Mouse (Mus musculus): ENCODE measurements around the gene Erp44.
A peak's percentile ranks its signal among the peaks of the same experiment; 100 is the strongest.

Gene Erp44

DNA sequence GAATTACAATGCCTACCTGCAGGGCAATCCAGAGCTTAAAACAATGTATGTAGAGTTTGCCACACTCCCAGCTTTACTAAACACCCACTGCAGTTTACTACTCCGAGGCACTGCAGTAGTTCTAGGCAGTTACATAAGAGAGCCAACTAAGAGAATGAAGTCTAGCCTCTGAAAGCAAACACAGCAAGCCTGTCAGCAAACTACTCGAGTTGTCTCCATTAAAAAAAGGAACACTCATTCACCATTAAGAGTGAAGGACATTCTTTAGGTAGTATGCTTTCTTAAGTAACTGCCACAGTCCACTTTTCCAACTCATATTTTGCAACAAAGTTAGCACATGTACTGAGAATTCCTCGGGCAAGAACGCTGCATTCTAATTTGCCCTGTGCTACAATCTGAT, 40.3 kb downstream of the Erp44 start:
- peak; percentile 62 for DNase-seq (ENCODE audit: extremely low read depth, low read depth, low spot score)

- DNase-seq (ENCODE audit: extremely low read depth, low read depth, low spot score) = peak; percentile 79
Measured at GRCm38 (mm10) chr4:48236721-48237120, 42.6 kb downstream of the Erp44 start.

DNA sequence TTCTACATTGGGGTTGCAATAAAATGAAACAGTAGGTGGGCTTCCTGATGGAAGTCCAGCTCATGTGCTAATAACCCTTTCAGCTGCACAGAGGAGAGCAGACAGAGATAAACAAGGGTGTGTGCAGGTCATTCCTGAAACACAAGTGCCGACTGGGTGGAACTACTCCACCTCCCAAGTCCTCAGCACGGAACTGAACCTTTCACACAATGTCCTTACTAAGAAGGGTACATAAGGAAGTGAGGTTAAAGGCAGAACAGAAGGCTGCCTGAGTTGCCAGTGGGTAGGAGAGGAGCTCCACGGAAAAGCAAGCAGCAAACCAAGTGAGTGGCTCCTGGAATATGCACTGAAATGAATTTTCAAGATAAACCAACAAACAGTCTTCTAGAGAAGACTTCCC, 52.6 kb downstream of the Erp44 start:
- DNase-seq (ENCODE audit: extremely low read depth, low read depth, low spot score) = no peak

- no peak for DNase-seq (ENCODE audit: extremely low read depth, low read depth, low spot score)
Measured at GRCm38 (mm10) chr4:48225604-48226003, 53.8 kb downstream of the Erp44 start.

DNA sequence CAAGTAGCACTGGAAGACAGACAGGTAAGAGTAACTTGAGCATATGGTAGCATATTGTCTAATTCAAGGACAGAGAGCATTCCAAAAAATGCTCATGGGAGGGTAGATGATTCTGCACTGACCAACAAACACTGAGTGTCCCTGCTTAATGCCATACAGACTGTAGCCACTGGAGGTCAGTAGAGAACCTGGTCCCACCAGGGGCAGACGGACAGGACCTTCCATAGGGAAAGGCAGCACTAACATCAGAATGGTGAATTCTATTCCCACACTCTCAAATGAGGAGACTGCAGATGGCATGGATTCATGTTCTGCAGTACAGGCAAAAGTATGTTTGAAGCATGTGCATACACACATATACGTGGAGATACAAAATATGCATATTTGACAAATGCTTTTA, 54.2 kb downstream of the Erp44 start:
- no peak for DNase-seq (ENCODE audit: extremely low read depth, low read depth, low spot score)

DNA sequence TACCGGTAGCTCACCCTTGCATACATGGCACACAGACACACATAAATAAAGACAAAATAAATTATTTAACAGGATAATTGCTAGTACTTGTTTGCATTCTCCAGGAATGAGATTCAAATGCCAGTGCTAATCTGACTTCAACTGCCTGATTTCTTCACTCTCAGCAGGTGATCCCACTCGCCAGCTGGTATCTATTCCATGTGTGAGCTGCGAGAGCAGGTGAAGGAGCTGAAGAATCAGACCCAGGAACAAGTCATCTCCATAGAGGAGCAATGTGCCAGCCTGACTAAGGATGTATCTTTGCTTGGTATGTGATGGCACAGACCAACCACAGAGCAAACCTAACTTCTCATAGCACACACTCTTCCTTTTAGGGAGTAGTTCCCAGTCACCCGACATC, 75.8 kb downstream of the Erp44 start:
- no peak for DNase-seq (ENCODE audit: extremely low read depth, low read depth, low spot score)

DNA sequence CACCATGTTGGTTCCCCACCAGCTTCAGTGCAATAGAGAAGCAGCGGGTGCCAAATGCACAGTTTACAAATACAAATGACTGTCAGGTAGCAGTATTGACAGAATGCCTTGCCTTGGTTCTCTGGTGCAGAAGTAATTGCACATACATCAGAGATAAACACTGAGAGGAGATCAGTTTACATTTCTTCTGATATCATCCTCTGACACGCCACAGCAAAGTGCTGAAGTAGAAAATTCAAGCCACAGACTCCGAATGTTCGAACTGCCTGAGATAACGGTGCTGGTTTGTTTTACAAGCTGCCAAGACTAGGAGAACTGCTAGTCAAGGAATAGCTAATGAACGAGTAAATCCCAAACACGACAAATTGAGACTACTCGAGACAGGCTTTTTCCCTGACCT, 80.9 kb downstream of the Erp44 start:
- no peak for DNase-seq (ENCODE audit: extremely low read depth, low read depth, low spot score)

DNA sequence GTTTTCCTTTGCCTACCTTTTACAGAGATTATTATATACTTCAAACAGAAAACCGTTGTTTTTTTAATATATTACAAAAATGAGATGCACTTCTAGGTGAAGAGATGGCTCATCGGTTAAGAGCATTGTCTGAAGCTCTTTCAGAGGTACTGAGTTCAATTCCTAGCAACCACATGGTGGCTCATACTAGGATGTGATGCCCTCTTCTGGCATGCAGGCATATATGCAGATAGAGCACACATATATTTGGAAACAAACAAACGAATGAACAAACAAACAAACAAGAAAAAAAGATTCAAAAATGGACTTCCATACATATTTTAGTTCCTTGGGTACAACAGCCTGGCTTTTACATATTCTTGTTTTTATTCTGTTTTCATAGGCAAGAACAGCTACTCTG, 81.4 kb downstream of the Erp44 start:
- no peak for DNase-seq (ENCODE audit: extremely low read depth, low read depth, low spot score)

DNA sequence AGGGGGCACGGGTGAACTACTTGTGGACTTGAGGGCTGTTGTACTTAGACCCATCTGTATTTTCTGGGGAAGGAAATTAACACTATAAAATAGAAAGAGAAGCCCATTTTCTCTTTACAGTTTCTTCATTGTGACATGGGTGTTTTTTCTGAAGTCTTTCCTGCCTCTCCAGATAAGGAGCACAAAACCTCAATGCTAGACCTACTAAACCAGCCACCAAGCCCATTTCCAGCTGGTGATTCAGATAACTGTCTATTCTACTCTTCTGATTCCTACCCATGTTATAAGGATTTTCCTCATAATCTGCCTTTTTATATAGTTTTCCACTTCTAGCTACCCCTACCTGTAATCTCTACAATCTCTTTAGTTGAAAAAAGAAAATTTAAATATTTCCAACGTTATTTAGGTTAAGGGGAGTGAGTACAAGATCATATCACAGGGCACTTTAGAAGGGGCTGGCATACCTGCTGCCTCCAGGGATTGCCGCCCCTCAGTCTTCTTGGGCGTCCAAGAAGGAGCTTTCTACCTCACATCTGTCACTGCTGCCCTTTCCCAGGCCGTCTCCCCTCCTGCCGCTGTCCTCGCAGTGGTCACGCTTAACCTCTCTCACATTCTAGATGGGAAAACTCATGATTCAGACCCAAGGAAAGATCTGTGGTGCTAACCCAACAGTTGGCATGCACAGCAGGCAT, 97.1 kb downstream of the Erp44 start:
- DNase-seq (ENCODE audit: extremely low read depth, low read depth, low spot score) = no peak

- DNase-seq (ENCODE audit: extremely low read depth, low read depth, low spot score) = no peak
Measured at GRCm38 (mm10) chr4:48181366-48181765, 98.0 kb downstream of the Erp44 start.

DNA sequence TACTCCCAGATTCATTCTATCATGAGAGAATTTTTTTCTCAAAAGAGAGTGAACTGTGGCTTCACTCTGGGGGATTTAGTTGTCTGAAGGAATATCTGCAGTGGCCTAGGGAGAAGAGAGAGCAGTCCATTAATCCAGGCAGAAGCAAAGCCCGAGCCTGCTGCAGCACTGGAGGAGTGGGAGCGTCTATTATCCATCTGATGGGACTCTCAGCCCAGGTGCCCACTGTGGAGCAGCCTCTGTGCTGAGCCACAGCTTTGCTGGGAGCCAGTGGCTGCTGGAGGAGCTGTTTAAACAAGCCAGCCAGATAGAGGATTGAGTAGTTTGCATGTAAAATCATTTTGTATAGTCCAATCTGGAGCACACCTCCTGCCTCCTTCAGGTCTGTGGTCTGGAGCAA, 98.4 kb downstream of the Erp44 start:
- DNase-seq (ENCODE audit: extremely low read depth, low read depth, low spot score) = no peak

GRCm38 (mm10) chr4:48175666-48176065, 103.7 kb downstream of the Erp44 start:
- DNase-seq (ENCODE audit: extremely low read depth, low read depth, low spot score) = no peak

- DNase-seq (ENCODE audit: extremely low read depth, low read depth, low spot score) = no peak
Measured at GRCm38 (mm10) chr4:48163851-48164250, 115.5 kb downstream of the Erp44 start.

- DNase-seq (ENCODE audit: extremely low read depth, low read depth, low spot score) = no peak
Measured at GRCm38 (mm10) chr4:48160386-48160785, 119.0 kb downstream of the Erp44 start.

GRCm38 (mm10) chr4:48155864-48156263, 123.5 kb downstream of the Erp44 start:
- no peak for DNase-seq (ENCODE audit: extremely low read depth, low read depth, low spot score)

GRCm38 (mm10) chr4:48153229-48153628, 126.1 kb downstream of the Erp44 start:
- no peak for DNase-seq (ENCODE audit: extremely low read depth, low read depth, low spot score)

DNA sequence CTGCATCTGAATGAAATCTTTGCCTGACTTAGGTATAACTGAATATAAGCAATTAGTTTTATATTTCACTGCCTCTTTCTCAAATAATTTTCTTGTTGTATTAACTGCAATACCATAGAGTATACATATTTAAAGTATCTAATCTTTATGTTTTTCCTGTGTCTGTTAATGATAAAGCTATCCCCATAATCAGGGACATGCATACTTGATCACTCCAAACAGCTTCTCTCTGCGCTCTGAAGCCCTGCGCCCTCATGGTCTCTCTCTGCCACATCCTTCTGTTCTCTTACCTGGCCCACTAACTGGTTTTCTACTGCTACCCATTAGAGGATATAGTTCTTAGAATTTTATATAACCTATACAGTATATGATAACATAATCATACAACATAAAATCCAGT, 129.9 kb downstream of the Erp44 start:
- no peak for DNase-seq (ENCODE audit: extremely low read depth, low read depth, low spot score)

Measured in fat pad, adult 2 months (tissue).